Mouse (Mus musculus): Measurements from ENCODE around the gene Syt9. TPM values are rescaled to one million over a fixed set of nuclear protein-coding genes. Genes with fewer than 3 reads are reported as not detected.

The Syt9 gene
- total RNA-seq, 2 experiments from 2014 or later: not detected

- no peak for ATAC-seq (replicated peaks; ENCODE audit: low FRiP score, poor library complexity, severe bottlenecking)
Observed at GRCm38 (mm10) chr7:107597956-107598355, 227.4 kb downstream of the Syt9 start.

Other genes with a start within 250 kb of the Syt9 start
- gene Olfr715, start 239.6 kb upstream of the Syt9 start, total RNA-seq (2015; ENCODE audit: low replicate concordance): not detected in 2 replicates
- gene Olfr715, start 239.6 kb upstream of the Syt9 start, total RNA-seq (2017; ENCODE audit: low replicate concordance): not detected in 2 replicates
- not detected in 2 replicates for gene Olfr716, start 232.4 kb upstream of the Syt9 start, total RNA-seq (2015; ENCODE audit: low replicate concordance)
- gene Olfr716, start 232.4 kb upstream of the Syt9 start, total RNA-seq (2017; ENCODE audit: low replicate concordance): not detected in 2 replicates
- not detected in 2 replicates for gene Nlrp14, start 203.7 kb upstream of the Syt9 start, total RNA-seq (2015; ENCODE audit: low replicate concordance)
- not detected in 2 replicates for gene Nlrp14, start 203.7 kb upstream of the Syt9 start, total RNA-seq (2017; ENCODE audit: low replicate concordance)
- not detected in 2 replicates for gene Rbmxl2, start 161.3 kb upstream of the Syt9 start, total RNA-seq (2015; ENCODE audit: low replicate concordance)
- not detected in 2 replicates for gene Rbmxl2, start 161.3 kb upstream of the Syt9 start, total RNA-seq (2017; ENCODE audit: low replicate concordance)
- not detected in 2 replicates for gene Olfml1, start 196.7 kb downstream of the Syt9 start, total RNA-seq (2015; ENCODE audit: low replicate concordance)
- gene Olfml1, start 196.7 kb downstream of the Syt9 start, total RNA-seq (2017; ENCODE audit: low replicate concordance): not detected in 2 replicates
- 2.3 and 2.9 TPM in 2 replicates for gene Ppfibp2, start 224.5 kb downstream of the Syt9 start, total RNA-seq (2015; ENCODE audit: low replicate concordance)
- 2.4 and 3.1 TPM in 2 replicates for gene Ppfibp2, start 224.5 kb downstream of the Syt9 start, total RNA-seq (2017; ENCODE audit: low replicate concordance)

Measured in erythroblast, adult 5-6 weeks (primary cell).